Mouse (Mus musculus) lung, postnatal 10 days (tissue): Measurements from ENCODE around the gene Sult2a4.
"Not testable (repeated sequence)": the region's sequence is repeated elsewhere in the genome, so short reads cannot be mapped to it uniquely, and the experiment has no call there.

Experiments
- DNase-seq: peaks from one replicate; pipeline ENCODE4 v3.0.0; 2021

Gene Sult2a4

GRCm38 (mm10) chr7:13989507-13989906 is at the start of gene Sult2a4:
Gene Sult2a4, minus strand, starts transcription at chr7:13989607.
- DNase-seq, result not testable (repeated sequence)

GRCm38 (mm10) chr7:14030831-14031230 is 41.4 kb upstream of the Sult2a4 start:
- DNase-seq, result not testable (repeated sequence)

GRCm38 (mm10) chr7:14013083-14013482 is 23.7 kb upstream of the Sult2a4 start:
- DNase-seq, result no peak

- not testable (repeated sequence) for DNase-seq
Observed at GRCm38 (mm10) chr7:14010686-14011085, 21.3 kb upstream of the Sult2a4 start.
